Mouse (Mus musculus) small intestine, adult 2 months (tissue): Measurements from ENCODE around the gene 4930519G04Rik. TPM values are rescaled to one million over a fixed set of nuclear protein-coding genes. Genes with fewer than 3 reads are reported as not detected.
"Not testable (repeated sequence)": the region's sequence is repeated elsewhere in the genome, so short reads cannot be mapped to it uniquely, and the experiment has no call there.

Source experiments
- H3K27ac ChIP-seq: fragments of 200-500 bp; 2 replicates; pipeline ENCODE4 v1.5.1; 2012; ENCODE audit warnings: low read depth, low read length, control low read depth, inconsistent platforms; ENCODE audit not compliant: insufficient read depth
- H3K27me3 ChIP-seq: fragments of 200-500 bp; 2 replicates; pipeline ENCODE4 v1.6.1; 2012; ENCODE audit warnings: mild to moderate bottlenecking, moderate library complexity, low read length, inconsistent platforms; ENCODE audit not compliant: control insufficient read depth, insufficient read depth
- H3K36me3 ChIP-seq: fragments of 200-500 bp; 2 replicates; pipeline ENCODE4 v1.6.1; 2012; ENCODE audit warnings: mild to moderate bottlenecking, low read length, control low read depth, inconsistent platforms; ENCODE audit not compliant: control insufficient read depth, insufficient read depth
- H3K4me1 ChIP-seq: fragments of 200-500 bp; 2 replicates; pipeline ENCODE4 v1.6.1; 2012; ENCODE audit warnings: low read length, inconsistent platforms, mixed read lengths; ENCODE audit not compliant: control insufficient read depth, insufficient read depth, insufficient read length
- H3K4me3 ChIP-seq: fragments of 200-500 bp; 2 replicates; pipeline ENCODE4 v1.5.1; 2012; ENCODE audit warnings: low read depth, mild to moderate bottlenecking, control low read depth, inconsistent platforms, low read length, moderate library complexity
- CTCF ChIP-seq: fragments of 200-500 bp; IDR thresholded peaks from 2 replicates; pipeline ENCODE4 v1.5.1; 2012; ENCODE audit warnings: low read depth, mild to moderate bottlenecking, control low read depth, inconsistent platforms, low read length, moderate library complexity, mixed read lengths; ENCODE audit not compliant: insufficient replicate concordance, insufficient read length; ENCODE audit errors: extremely low read depth
- POLR2A ChIP-seq: fragments of 200-500 bp; IDR thresholded peaks from 2 replicates; pipeline ENCODE4 v1.6.1; 2012; ENCODE audit warnings: low read depth, mild to moderate bottlenecking, control low read depth, inconsistent platforms, low read length, moderate library complexity
- WGBS: fragments of 180-500 bp; shearing (Covaris S2); methylation state at CpG from one replicate; pipeline ENCODE4 v1.1.7; 2018; 5-methylcytosine and 5-hydroxymethylcytosine counted together
- polyA plus RNA-seq: library from polyadenylated mRNA; depleted of rRNA; stranded (reverse); fragments of >200 nt; gene quantifications from 2 replicates; pipeline ENCODE4 v1.2.3, GENCODE M21; 2012

Gene 4930519G04Rik
- polyA plus RNA-seq, 1 experiment, result not detected

DNA sequence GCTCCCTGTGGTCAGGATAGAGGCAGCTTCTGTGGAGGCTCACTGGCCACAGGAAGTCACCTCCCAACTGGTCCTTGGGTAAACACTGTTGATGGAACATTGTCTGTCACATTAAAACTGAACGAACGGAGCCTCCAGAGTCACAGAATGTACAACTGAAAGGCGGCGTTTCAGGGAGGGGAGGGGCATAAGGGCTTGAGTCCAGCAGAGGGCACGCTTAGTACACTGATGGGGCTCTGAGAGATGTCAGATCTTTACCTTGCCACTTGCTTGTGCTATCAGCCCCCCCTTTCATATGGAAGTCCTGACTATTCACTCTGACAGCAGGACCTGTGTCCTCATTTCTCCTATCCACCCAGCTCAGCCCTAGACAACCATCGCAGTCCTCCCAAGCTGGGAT is 22.4 kb downstream of the 4930519G04Rik start:
- no peaks in the 10 kb centered on the region for H3K4me1 ChIP-seq
- 0 out of 2 replicates have a peak overlapping the region, but pooled peaks have one; percentile 13 for H3K4me3 ChIP-seq
- H3K27ac ChIP-seq, result no peak overlapping the region
- 0 out of 2 replicates have a peak, but pooled peaks cover 6% of the 10 kb centered on the region for H3K27me3 ChIP-seq
- H3K36me3 ChIP-seq, result no peaks in the 10 kb centered on the region
- TF ChIP-seq POLR2A (no peak), CTCF (peak; percentile 62; the same call in 1 of the 2 replicates)
- WGBS, result 25% methylated on average over 6 of the region's 6 CpGs

DNA sequence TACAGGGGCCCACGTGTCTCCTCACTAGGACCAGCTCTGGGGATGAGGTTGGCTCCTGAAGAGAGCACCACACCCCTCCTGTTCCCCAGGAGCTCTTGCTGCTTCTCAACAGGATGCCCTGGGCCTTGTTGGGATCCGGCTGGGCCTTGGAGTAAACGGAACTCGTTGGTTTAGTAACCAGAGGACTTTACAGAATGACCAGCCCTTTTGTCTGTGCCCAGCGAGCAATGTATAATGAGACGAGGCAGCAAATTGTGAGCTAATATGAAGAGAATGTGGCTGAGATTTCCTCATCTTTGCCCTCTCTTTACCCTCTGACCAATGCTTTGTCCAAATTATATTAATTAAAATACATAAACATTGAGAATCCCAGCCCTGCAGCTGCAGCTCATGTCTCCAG is 22.9 kb downstream of the 4930519G04Rik start:
- H3K4me1 ChIP-seq, result no peaks in the 10 kb centered on the region
- H3K27ac ChIP-seq, result no peak overlapping the region
- WGBS, result 76% methylated on average over 6 of the region's 6 CpGs
- no peak for TF ChIP-seq POLR2A
- no peak for TF ChIP-seq CTCF
- 0 out of 2 replicates have a peak, but pooled peaks cover 6% of the 10 kb centered on the region for H3K27me3 ChIP-seq
- H3K36me3 ChIP-seq, result no peaks in the 10 kb centered on the region
- H3K4me3 ChIP-seq, result no peak overlapping the region

DNA sequence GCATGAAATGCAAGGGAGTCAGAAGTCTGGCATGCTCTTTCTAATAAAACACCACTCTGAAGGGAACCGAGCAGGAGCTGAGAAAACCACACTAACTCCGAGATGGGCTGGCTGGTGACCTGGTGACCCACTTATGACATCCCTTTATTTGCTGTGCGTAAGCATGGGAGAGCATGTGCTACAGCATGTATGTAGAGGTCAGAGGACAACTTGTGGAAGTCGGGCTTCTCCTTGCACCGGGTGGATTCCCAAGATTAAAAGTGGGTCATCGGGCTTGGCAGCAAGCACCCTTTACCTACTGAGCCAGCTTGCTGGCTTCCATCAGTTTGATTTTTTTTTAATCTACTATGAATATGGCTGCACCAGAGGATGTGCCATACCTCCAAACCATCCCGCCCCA is 24.0 kb downstream of the 4930519G04Rik start:
- 82% methylated on average over 7 of the region's 7 CpGs for WGBS

DNA sequence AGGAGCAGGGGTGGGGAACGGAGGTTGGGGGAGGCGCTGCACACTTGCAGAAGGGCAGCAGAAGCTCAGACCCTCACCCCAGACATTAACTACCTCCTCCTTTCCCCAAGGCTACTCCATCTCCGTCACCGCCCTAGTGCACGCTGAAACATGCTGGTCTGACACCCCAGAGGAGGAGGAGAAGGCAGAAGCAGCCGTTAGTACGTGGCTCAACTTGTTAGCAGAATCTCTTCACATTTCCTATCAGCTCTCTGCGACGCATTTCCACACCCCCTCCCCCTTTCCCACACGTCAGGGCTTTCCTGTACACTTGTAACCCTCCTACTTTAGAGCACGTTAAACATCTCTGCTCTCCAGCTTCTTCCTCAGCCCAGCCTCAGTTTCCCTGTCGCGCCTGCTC is 25.9 kb downstream of the 4930519G04Rik start:
- Histone ChIP-seq H3K4me1 (no peaks in the 10 kb centered on the region), H3K36me3 (no peaks in the 10 kb centered on the region), H3K27ac (no peak overlapping the region), H3K27me3 (0 out of 2 replicates have a peak, but pooled peaks cover 3% of the 10 kb centered on the region), H3K4me3 (no peak overlapping the region)
- TF ChIP-seq POLR2A (no peak), CTCF (no peak)
- WGBS, result 62% methylated on average over 13 of the region's 13 CpGs

More for the DNA sequence above, 24.0 kb downstream of the 4930519G04Rik start:
- no peaks in the 10 kb centered on the region for H3K36me3 ChIP-seq
- H3K27ac ChIP-seq, result no peak overlapping the region
- no peak overlapping the region for H3K4me3 ChIP-seq
- 0 out of 2 replicates have a peak, but pooled peaks cover 6% of the 10 kb centered on the region for H3K27me3 ChIP-seq
- TF ChIP-seq POLR2A, result no peak
- TF ChIP-seq CTCF, result no peak
- H3K4me1 ChIP-seq, result no peaks in the 10 kb centered on the region

DNA sequence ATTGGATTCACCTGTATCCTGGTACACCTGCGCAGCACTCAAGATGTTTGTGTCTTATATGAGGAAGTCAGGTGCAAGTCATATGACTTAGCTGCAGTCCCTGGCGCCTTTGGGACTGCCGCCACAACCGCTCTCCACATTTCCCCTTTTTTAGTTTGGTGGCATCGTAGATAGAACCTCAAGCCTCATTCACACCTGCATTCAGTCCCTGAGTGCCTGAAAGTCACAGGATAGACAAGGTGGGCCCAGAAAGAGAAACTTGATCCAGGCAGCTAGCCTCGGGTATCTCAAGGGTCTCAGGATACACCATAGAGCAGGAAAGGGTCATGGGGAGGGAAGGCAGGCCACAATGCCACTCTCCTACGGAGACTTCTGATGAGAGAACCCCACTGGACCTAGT is 28.9 kb downstream of the 4930519G04Rik start:
- not testable (repeated sequence) for H3K4me3 ChIP-seq, H3K4me1 ChIP-seq, H3K27ac ChIP-seq, H3K36me3 ChIP-seq, H3K27me3 ChIP-seq
- 86% methylated on average over 6 of the region's 7 CpGs for WGBS

DNA sequence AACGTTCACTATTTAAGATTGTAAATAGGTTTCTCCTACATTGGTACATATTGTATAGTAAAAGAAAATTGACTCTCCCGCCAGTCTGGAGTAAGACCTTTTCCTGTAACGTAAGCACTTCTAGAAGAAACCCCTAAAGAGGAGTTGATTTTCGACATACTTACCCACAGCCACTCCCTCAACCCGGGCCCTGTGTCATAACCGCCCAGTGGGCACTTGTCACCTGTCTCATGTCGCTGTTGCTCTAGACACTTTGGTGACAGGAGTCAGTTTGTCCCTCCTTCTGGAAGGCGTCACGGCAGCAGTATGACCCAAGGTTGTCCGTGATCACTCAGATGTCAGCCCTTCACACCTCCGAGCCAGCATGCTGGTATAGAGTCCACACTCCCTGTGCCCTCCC is 29.6 kb downstream of the 4930519G04Rik start:
- Histone ChIP-seq H3K4me1 (no peaks in the 10 kb centered on the region), H3K36me3 (no peaks in the 10 kb centered on the region), H3K27ac (no peak overlapping the region), H3K27me3 (no peaks in the 10 kb centered on the region), H3K4me3 (no peak overlapping the region)
- 90% methylated on average over 11 of the region's 11 CpGs for WGBS
- TF ChIP-seq POLR2A (no peak), CTCF (no peak)

DNA sequence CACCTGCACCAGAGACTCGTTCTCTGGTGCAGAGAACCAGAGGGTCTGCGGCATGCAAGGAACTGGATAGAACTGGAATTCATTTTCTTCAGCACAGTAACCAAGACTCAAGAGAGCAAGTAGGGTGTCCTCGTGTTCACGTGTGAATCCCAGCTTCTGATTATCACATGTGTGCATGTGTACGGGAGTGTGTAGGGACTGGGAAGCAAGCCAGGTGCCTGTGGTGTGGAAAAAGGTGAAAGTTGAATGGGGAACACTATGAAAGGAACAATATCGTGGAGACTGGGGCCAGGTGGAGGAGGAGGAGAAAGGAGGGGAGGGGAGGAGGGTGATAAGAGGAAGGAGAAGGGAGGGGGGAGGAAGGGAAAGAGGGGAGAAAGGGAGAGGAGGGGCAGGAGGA is 33.3 kb downstream of the 4930519G04Rik start:
- Histone ChIP-seq H3K4me1 (no peaks in the 10 kb centered on the region), H3K4me3 (no peak overlapping the region), H3K36me3 (no peaks in the 10 kb centered on the region), H3K27ac (no peak overlapping the region), H3K27me3 (no peaks in the 10 kb centered on the region)
- 45% methylated on average over 6 of the region's 6 CpGs for WGBS
- TF ChIP-seq POLR2A, result no peak
- TF ChIP-seq CTCF, result no peak

DNA sequence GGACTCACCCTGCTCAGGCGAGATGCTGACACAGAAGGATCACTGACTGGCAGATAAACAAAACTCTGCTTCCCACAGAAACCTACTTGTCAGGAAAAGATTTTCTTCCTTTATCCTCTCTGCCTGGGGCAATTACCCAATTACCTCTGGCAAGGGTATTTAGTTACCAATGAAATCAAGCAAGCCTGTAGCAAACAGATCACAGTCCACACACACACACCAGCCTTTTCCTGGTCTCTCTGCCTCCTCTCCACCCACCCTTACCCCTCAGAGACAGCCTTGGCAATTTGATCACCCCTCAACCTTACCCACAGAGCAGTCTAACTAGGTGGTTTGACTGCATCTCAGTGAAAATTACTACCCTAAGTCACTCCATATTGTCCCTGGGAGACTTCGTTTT is 35.5 kb downstream of the 4930519G04Rik start:
- H3K27ac ChIP-seq, result no peak overlapping the region
- 85% methylated on average over 2 of the region's 2 CpGs for WGBS
- no peaks in the 10 kb centered on the region for H3K4me1 ChIP-seq
- H3K4me3 ChIP-seq, result no peak overlapping the region
- no peaks in the 10 kb centered on the region for H3K27me3 ChIP-seq
- H3K36me3 ChIP-seq, result no peaks in the 10 kb centered on the region
- no peak for TF ChIP-seq POLR2A
- no peak for TF ChIP-seq CTCF
